Mouse (Mus musculus) liver, adult 2 months (tissue): Measurements from ENCODE around the gene Tfpi.

Experiments used
- CTCF ChIP-seq: fragments of 200-500 bp; IDR thresholded peaks from 2 replicates; pipeline ENCODE4 v1.5.1; 2011; ENCODE audit warnings: low read depth, low read length, control low read depth
- POLR2A ChIP-seq: fragments of 200-500 bp; IDR thresholded peaks from 2 replicates; pipeline ENCODE4 v1.6.1; 2011; ENCODE audit warnings: low read length, control low read depth; ENCODE audit not compliant: insufficient read depth; ENCODE audit errors: extremely low read depth

DNA sequence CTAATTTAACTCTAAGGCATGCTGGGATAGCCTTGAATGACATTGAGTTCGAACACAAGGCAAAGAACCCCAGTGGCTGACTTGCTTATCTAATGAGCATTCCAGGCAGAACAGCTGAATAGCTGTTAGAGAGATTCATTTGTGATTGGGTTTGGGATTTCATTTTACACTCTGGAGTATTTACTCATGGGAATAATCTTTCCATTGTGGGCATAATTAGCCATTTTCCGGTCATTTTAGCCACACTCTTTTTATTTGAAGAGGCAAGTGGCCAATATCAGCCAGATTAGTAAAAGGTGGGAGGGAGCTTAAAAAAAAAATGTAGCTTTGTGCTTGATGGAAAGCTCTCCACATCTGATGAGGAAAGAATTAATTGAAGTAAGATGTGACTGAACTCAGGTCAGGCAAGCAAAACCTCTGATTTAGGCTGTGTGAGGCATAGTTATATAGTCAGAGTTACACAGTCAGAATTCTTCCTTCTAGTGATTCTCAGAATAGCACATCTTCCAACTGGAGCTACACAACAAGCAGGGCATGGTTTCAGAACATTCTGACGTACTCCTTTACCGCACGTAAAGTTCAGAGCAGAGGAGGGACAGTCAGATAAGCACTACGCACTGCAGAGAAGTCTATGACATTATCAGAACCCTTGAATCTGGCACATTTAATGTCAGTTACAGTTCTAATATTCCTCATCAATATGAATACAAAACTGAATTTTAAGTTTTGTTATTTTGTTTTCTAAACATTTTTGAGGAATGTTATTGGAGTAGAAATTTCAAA lies 91.5 kb downstream of the Tfpi start:
- TF ChIP-seq POLR2A (no peak), CTCF (no peak)
